In the genomic region with DNA sequence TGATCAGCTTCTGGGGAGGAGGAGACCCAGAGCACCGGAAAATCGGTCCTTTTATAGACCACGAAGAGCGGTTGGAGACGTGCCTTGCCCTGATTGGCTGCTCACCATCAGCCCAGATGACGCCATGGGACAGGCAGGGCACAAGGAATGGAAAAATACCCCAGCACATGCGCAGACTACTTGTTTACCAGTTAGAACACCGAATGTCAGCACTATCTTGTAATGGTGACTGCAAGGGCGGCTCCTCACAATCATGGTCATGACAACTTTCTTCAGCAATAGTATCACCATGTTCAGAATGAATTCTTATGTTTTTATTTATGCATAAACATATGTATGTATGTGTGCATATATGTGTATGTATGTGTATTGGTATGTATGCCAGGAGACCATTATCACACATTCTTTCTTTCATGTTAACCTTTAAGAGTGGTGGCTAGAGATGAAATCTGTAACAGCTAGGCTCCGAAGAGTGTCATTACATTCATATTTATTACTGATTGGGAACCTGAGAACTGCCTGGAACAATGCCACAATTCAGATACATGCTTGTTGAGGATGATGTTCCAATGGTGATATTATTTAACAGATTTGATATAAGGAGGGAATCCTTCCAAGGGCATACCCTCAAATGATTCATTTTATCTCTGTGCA, we compare ENCODE assay signal across 7 mouse cellular contexts. TPM values are rescaled to one million over a fixed set of nuclear protein-coding genes. Genes with fewer than 3 reads are reported as not detected.
DNase-seq lines count a peak whose midpoint lies in the region; ATAC-seq lines count a peak whose summit lies in the region.
"Not testable (repeated sequence)": the region's sequence is repeated elsewhere in the genome, so short reads cannot be mapped to it uniquely, and the experiment has no call there.

No protein-coding gene starts in this region.

- not testable (repeated sequence) for H3K4me3 ChIP-seq in forebrain, embryonic 12.5 days (replicated peaks); heart, embryonic 15.5 days; intestine, embryonic 16.5 days (ENCODE audit: low read length); liver, embryonic 12.5 days; midbrain, embryonic 14.5 days (replicated peaks; ENCODE audit: low read depth, low read length); stomach, embryonic 15.5 days (replicated peaks)

- H3K4me2 ChIP-seq in forebrain, embryonic 12.5 days; heart, embryonic 15.5 days; intestine, embryonic 16.5 days (ENCODE audit: low read depth, low read length); liver, embryonic 12.5 days; midbrain, embryonic 14.5 days (ENCODE audit: low read length); stomach, embryonic 15.5 days: not testable (repeated sequence)

- H3K27ac ChIP-seq in forebrain, embryonic 12.5 days; heart, embryonic 15.5 days; intestine, embryonic 16.5 days (ENCODE audit: low read length); liver, embryonic 12.5 days; midbrain, embryonic 14.5 days (replicated peaks; ENCODE audit: low read depth, low read length); stomach, embryonic 15.5 days: not testable (repeated sequence)

- not testable (repeated sequence) for H3K4me1 ChIP-seq in forebrain, embryonic 12.5 days; heart, embryonic 15.5 days (replicated peaks); intestine, embryonic 16.5 days (ENCODE audit: control insufficient read depth, insufficient read depth, low read length); liver, embryonic 12.5 days; midbrain, embryonic 14.5 days (ENCODE audit: control insufficient read depth, insufficient read depth, low read length); stomach, embryonic 15.5 days

- WGBS in forebrain, embryonic 12.5 days, result 84% methylated on average over 10 of the region's 10 CpGs
- 78% methylated on average over 10 of the region's 10 CpGs for WGBS in heart, embryonic 15.5 days
- 79% methylated on average over 10 of the region's 10 CpGs for WGBS in intestine, embryonic 16.5 days
- 67% methylated on average over 10 of the region's 10 CpGs for WGBS in liver, embryonic 12.5 days (ENCODE audit: insufficient replicate concordance)
- 81% methylated on average over 10 of the region's 10 CpGs for WGBS in midbrain, embryonic 14.5 days
- 81% methylated on average over 10 of the region's 10 CpGs for WGBS in stomach, embryonic 15.5 days

- H3K36me3 ChIP-seq in forebrain, embryonic 12.5 days (replicated peaks); heart, embryonic 15.5 days; intestine, embryonic 16.5 days (ENCODE audit: control insufficient read depth, insufficient read depth, low read length); liver, embryonic 12.5 days; midbrain, embryonic 14.5 days (ENCODE audit: control insufficient read depth, insufficient read depth, low read length); stomach, embryonic 15.5 days: not testable (repeated sequence)

- not testable (repeated sequence) for H3K27me3 ChIP-seq in forebrain, embryonic 12.5 days; heart, embryonic 15.5 days; intestine, embryonic 16.5 days (replicated peaks; ENCODE audit: control insufficient read depth, insufficient read depth, low read length); liver, embryonic 12.5 days (replicated peaks); midbrain, embryonic 14.5 days (ENCODE audit: control insufficient read depth, insufficient read depth, low read length); stomach, embryonic 15.5 days (replicated peaks)

- peak; percentile 55 for ATAC-seq in forebrain, embryonic 12.5 days (ENCODE audit: low FRiP score)
- peak; percentile 40; the same call in 1 of the 2 replicates for ATAC-seq in heart, embryonic 15.5 days (replicated peaks; ENCODE audit: insufficient number of reproducible peaks, insufficient read depth, low FRiP score, low read depth)
- ATAC-seq in intestine, embryonic 16.5 days, result peak; percentile 31; the same call in 1 of the 2 replicates
- peak; percentile 52 for ATAC-seq in liver, embryonic 12.5 days
- ATAC-seq in midbrain, embryonic 14.5 days (ENCODE audit: low FRiP score, low TSS enrichment), result peak; percentile 71
- ATAC-seq in stomach, embryonic 15.5 days (ENCODE audit: insufficient read depth, low FRiP score, low read depth), result peak; percentile 65

- peak; percentile 12 for DNase-seq in adipocyte (ENCODE audit: low spot score)
- peak; percentile 0 for DNase-seq in midbrain, embryonic 14.5 days

- peaks cover 11% of the 10 kb centered on the region for H3K9me3 ChIP-seq in forebrain, embryonic 12.5 days
- H3K9me3 ChIP-seq in heart, embryonic 15.5 days (replicated peaks); intestine, embryonic 16.5 days (ENCODE audit: control insufficient read depth, low read length); stomach, embryonic 15.5 days: not testable (repeated sequence)
- H3K9me3 ChIP-seq in liver, embryonic 12.5 days (replicated peaks), result peaks cover 18% of the 10 kb centered on the region
- H3K9me3 ChIP-seq in midbrain, embryonic 14.5 days (ENCODE audit: control insufficient read depth, low read length), result peaks cover 16% of the 10 kb centered on the region

- not testable (repeated sequence) for H3K9ac ChIP-seq in forebrain, embryonic 12.5 days; heart, embryonic 15.5 days; intestine, embryonic 16.5 days (ENCODE audit: low read depth, low read length); liver, embryonic 12.5 days; midbrain, embryonic 14.5 days (replicated peaks; ENCODE audit: low read length); stomach, embryonic 15.5 days

RNA-seq across cellular contexts. Expression of a gene that starts 11.4 kb away (rescaled TPM):
- not detected in 2 replicates for polyA plus RNA-seq in forebrain, embryonic 12.5 days (2016; fragmentation: Nextera tagmentation; extraction: Ambion mirVana)
- polyA plus RNA-seq in heart, embryonic 15.5 days (2015; fragmentation: Nextera tagmentation; extraction: Ambion mirVana), result not detected in 2 replicates
- not detected in 2 replicates for polyA plus RNA-seq in intestine, embryonic 16.5 days (2015; fragmentation: Nextera tagmentation; extraction: Ambion mirVana)
- polyA plus RNA-seq in liver, embryonic 12.5 days (2016; fragmentation: Nextera tagmentation; extraction: Ambion mirVana), result 0.38 and 0.48 TPM in 2 replicates
- not detected in 2 replicates for polyA plus RNA-seq in midbrain, embryonic 14.5 days (2014; fragmentation: Nextera tagmentation; extraction: Ambion mirVana)
- polyA plus RNA-seq in stomach, embryonic 15.5 days (2015; fragmentation: Nextera tagmentation; extraction: Ambion mirVana), result 0.22 TPM in 1 of 2 replicates, not detected in the other
